Mouse (Mus musculus) bone marrow macrophage, adult 2 months (primary cell): ENCODE measurements around the gene Olfr573-ps1.

ENCODE experiments used
- CTCF ChIP-seq: IDR thresholded peaks from 2 replicates; pipeline ENCODE4 v1.5.1; 2012; ENCODE audit warnings: low read depth, mild to moderate bottlenecking, low read length, moderate library complexity
- POLR2A ChIP-seq: IDR thresholded peaks from 2 replicates; pipeline ENCODE4 v1.6.1; 2012; ENCODE audit warnings: mild to moderate bottlenecking, low read depth, low read length, borderline replicate concordance

GRCm38 (mm10) chr7:102916405-102916804 is 26.0 kb downstream of the Olfr573-ps1 start:
- TF ChIP-seq POLR2A (no peak), CTCF (no peak)
